Mouse (Mus musculus) liver, postnatal 0 days (tissue): ENCODE results near the gene Nsmce4a.

Source experiments
- CTCF ChIP-seq: sonication (generic); IDR thresholded peaks from 2 replicates; pipeline ENCODE4 v1.5.1; 2016; ENCODE audit warnings: antibody characterized with exemption, low read depth
- EP300 ChIP-seq: IDR thresholded peaks from 2 replicates; pipeline ENCODE4 v1.6.1; 2016; ENCODE audit warnings: antibody characterized with exemption, low read depth, mild to moderate bottlenecking

DNA sequence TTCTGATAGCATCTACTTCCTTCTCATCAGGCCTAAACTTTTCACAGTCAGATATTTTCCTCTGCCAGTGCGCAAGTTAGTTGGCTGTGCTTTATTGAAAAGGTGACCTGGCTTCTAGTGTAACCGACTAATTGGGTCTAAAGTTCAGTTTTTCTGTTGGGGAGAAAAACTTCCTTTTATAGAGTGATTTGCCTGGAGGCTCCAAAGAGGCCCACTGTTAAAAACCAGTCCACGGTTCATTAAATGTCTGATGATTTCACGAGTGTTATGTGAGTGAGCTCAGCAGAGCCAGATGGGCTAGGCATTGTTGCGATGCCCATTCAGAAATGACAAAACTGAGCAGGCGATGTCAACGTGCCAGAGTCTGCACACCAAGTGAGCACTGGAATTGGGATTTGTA is 2.4 kb downstream of the Nsmce4a start:
- no peak for TF ChIP-seq CTCF
- TF ChIP-seq EP300 = no peak
